Mouse (Mus musculus): ENCODE measurements around the gene 4933430I17Rik. TPM values are rescaled to one million over a fixed set of nuclear protein-coding genes. Genes with fewer than 3 reads are reported as not detected.
"Not testable (repeated sequence)": the region's sequence is repeated elsewhere in the genome, so short reads cannot be mapped to it uniquely, and the experiment has no call there.

Gene 4933430I17Rik
- total RNA-seq, 4 experiments from 2014 or later, result 0.16 TPM; not detected in 3

- DNase-seq (ENCODE audit: low spot score), result no peak
Observed at GRCm38 (mm10) chr4:62544801-62545200, 19.6 kb downstream of the 4933430I17Rik start.

GRCm38 (mm10) chr4:62551966-62552365, 26.8 kb downstream of the 4933430I17Rik start:
- no peak for DNase-seq (ENCODE audit: low spot score)

- DNase-seq (ENCODE audit: low spot score), result no peak
Observed at GRCm38 (mm10) chr4:62557436-62557835, 32.3 kb downstream of the 4933430I17Rik start.

GRCm38 (mm10) chr4:62559797-62560329, 34.7 kb downstream of the 4933430I17Rik start, which contains the start of gene Rgs3:
TSS of gene Rgs3 (plus strand) at chr4:62559847.
- no peak for DNase-seq (ENCODE audit: low spot score)

GRCm38 (mm10) chr4:62560963-62561629, 35.9 kb downstream of the 4933430I17Rik start:
- DNase-seq (ENCODE audit: low spot score), result peak; percentile 86

GRCm38 (mm10) chr4:62561630-62562001, 36.4 kb downstream of the 4933430I17Rik start:
- DNase-seq (ENCODE audit: low spot score), result no peak

GRCm38 (mm10) chr4:62562006-62562405, 36.8 kb downstream of the 4933430I17Rik start:
- DNase-seq (ENCODE audit: low spot score), result no peak

GRCm38 (mm10) chr4:62566530-62566929, 41.4 kb downstream of the 4933430I17Rik start:
- no peak for DNase-seq (ENCODE audit: low spot score)

GRCm38 (mm10) chr4:62567696-62568095, 42.5 kb downstream of the 4933430I17Rik start:
- no peak for DNase-seq (ENCODE audit: low spot score)

GRCm38 (mm10) chr4:62568359-62568758, 43.2 kb downstream of the 4933430I17Rik start:
- DNase-seq (ENCODE audit: low spot score), result no peak

- DNase-seq (ENCODE audit: low spot score), result no peak
Observed at GRCm38 (mm10) chr4:62569603-62570002, 44.4 kb downstream of the 4933430I17Rik start.

- no peak for DNase-seq (ENCODE audit: low spot score)
Observed at GRCm38 (mm10) chr4:62570029-62570428, 44.9 kb downstream of the 4933430I17Rik start.

- DNase-seq (ENCODE audit: low spot score), result no peak
Observed at GRCm38 (mm10) chr4:62582365-62583264, 57.4 kb downstream of the 4933430I17Rik start.

- no peak for DNase-seq (ENCODE audit: low spot score)
Observed at GRCm38 (mm10) chr4:62583265-62584092, 58.3 kb downstream of the 4933430I17Rik start.

- no peak for DNase-seq (ENCODE audit: low spot score)
Observed at GRCm38 (mm10) chr4:62587067-62587466, 61.9 kb downstream of the 4933430I17Rik start.

- no peak for DNase-seq (ENCODE audit: low spot score)
Observed at GRCm38 (mm10) chr4:62590878-62591277, 65.7 kb downstream of the 4933430I17Rik start.

GRCm38 (mm10) chr4:62591326-62591725, 66.2 kb downstream of the 4933430I17Rik start:
- no peak for DNase-seq (ENCODE audit: low spot score)

GRCm38 (mm10) chr4:62593546-62594240, 68.5 kb downstream of the 4933430I17Rik start:
- DNase-seq (ENCODE audit: low spot score), result not testable (repeated sequence)

- no peak for DNase-seq (ENCODE audit: low spot score)
Observed at GRCm38 (mm10) chr4:62594442-62594841, 69.3 kb downstream of the 4933430I17Rik start.

GRCm38 (mm10) chr4:62596051-62596450, 70.9 kb downstream of the 4933430I17Rik start:
- DNase-seq (ENCODE audit: low spot score), result no peak

Data from heart, adult 8-10 months (tissue).